Mouse (Mus musculus) gastrocnemius, postnatal 36 days (tissue): ENCODE data around the gene Gimd1. TPM values are rescaled to one million over a fixed set of nuclear protein-coding genes. Genes with fewer than 3 reads are reported as not detected.

Experiments used
- total RNA-seq, 2 experiments: library from RNA; stranded (reverse); gene quantifications; 2 replicates each; pipeline ENCODE4 v1.2.3; 2021

The Gimd1 gene
- total RNA-seq, 2 experiments from 2014 or later, result not detected

Other genes with a start within 250 kb of the Gimd1 start
- 1 to 10 TPM; 7.6 TPM for gene Tbck, start 54.3 kb downstream of the Gimd1 start, total RNA-seq
- gene Aimp1, start 54.5 kb downstream of the Gimd1 start, total RNA-seq, result 10 to 100 TPM; 71.3 to 71.4 TPM